Mouse (Mus musculus) stomach, embryonic 14.5 days (tissue): ENCODE results near the gene Cobll1. TPM values are rescaled to one million over a fixed set of nuclear protein-coding genes. Genes with fewer than 3 reads are reported as not detected.

Source experiments
- polyA plus RNA-seq: library from polyadenylated mRNA; unstranded; fragments of >200 nt; fragmentation: Nextera tagmentation; extraction: Ambion mirVana; gene quantifications from 2 replicates; pipeline ENCODE4 v1.2.1, GENCODE M21; 2014

Gene Cobll1
- polyA plus RNA-seq, 1 experiment from 2014 or later, result 17.2 TPM

Other genes with a start within 250 kb of the Cobll1 start
- 15.7 and 16.8 TPM in 2 replicates for gene Grb14, start 214.4 kb downstream of the Cobll1 start, polyA plus RNA-seq
- gene Slc38a11, start 124.6 kb upstream of the Cobll1 start, polyA plus RNA-seq, result not detected in 2 replicates